Comparison of ENCODE assay signal across 16 mouse cellular contexts in the genomic region with DNA sequence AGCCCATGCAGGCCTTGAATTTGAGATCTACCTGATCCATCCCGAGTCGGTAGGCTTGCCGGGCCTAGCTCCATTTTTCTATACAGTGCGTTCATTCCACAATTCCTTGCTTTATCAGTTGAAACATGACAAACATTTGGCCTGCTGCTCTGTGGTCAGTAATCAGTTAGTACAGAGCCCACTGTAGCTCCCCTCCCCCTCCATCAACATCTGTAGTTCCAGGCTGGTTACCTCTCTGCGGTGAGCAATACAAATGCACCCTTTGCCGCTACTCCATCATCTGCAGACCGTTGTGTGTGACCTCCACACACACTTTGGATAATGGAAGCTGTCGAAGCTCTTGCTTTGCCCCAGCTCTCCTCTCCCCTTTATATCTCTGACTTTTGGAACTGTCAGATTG.
"Had no signal": no experiment of that assay in that cellular context is flagged by ENCODE, and none has a peak within 500 bp of the region (broad histone marks: within the 10 kb centered on the region; RNA-seq: fewer than 3 reads in every experiment).

No protein-coding gene starts in this region.

- H3K4me1 ChIP-seq: stomach, embryonic 15.5 days had no signal

- H3K9me3 ChIP-seq: neural tube, embryonic 13.5 days; neural tube, embryonic 15.5 days; stomach, embryonic 15.5 days had no signal

- H3K27ac ChIP-seq: neural tube, embryonic 13.5 days; neural tube, embryonic 15.5 days; stomach, embryonic 15.5 days; stomach, postnatal 0 days had no signal

- DNase-seq: retina, postnatal 1 day; right cerebral cortex, adult 18-20 months; right cerebral cortex, postnatal 14 days; right cerebral cortex, postnatal 25 days; right cerebral cortex, postnatal 4 days; spleen, adult 18-20 months; thymus, adult 18-20 months; thymus, adult 2 months; thymus, postnatal 14 days; thymus, postnatal 25 days; thymus, postnatal 36 days; thymus, postnatal 4 days had no signal

- H3K36me3 ChIP-seq: neural tube, embryonic 13.5 days; neural tube, embryonic 15.5 days; stomach, embryonic 15.5 days had no signal

- H3K27me3 ChIP-seq: neural tube, embryonic 13.5 days; neural tube, embryonic 15.5 days; stomach, embryonic 15.5 days had no signal

- H3K4me3 ChIP-seq: neural tube, embryonic 13.5 days; neural tube, embryonic 15.5 days; stomach, embryonic 15.5 days had no signal

- H3K9ac ChIP-seq: neural tube, embryonic 13.5 days; neural tube, embryonic 15.5 days; stomach, embryonic 15.5 days had no signal

- H3K4me2 ChIP-seq: neural tube, embryonic 13.5 days; neural tube, embryonic 15.5 days; stomach, embryonic 15.5 days had no signal
